Mouse (Mus musculus) hematopoietic stem cell, adult 5-6 weeks (primary cell): Measurements from ENCODE around the gene Sparcl1. TPM values are rescaled to one million over a fixed set of nuclear protein-coding genes. Genes with fewer than 3 reads are reported as not detected.

Experiments
- ATAC-seq, 2 experiments: fragments of 125-278 bp in 1 of 2; replicated peaks in 1 of 2; 2 replicates each; pipeline ENCODE4 v1.8.0; 2016 to 2017; ENCODE audit warnings: inconsistent platforms in 2 of 2, mild to moderate bottlenecking in 2 of 2, moderate number of reproducible peaks in 2 of 2, low read depth in 1 of 2, moderate TSS enrichment in 1 of 2; ENCODE audit not compliant: low FRiP score in 2 of 2, poor library complexity in 2 of 2, severe bottlenecking in 2 of 2, insufficient read depth in 1 of 2, low TSS enrichment in 1 of 2
- total RNA-seq: library from RNA; stranded (forward); fragments of 172-1452, 232-1000 nt; gene quantifications from 2 replicates; pipeline ENCODE4 v1.2.3, GENCODE M21; 2017

Gene Sparcl1
- total RNA-seq, 1 experiment from 2014 or later, result not detected

DNA sequence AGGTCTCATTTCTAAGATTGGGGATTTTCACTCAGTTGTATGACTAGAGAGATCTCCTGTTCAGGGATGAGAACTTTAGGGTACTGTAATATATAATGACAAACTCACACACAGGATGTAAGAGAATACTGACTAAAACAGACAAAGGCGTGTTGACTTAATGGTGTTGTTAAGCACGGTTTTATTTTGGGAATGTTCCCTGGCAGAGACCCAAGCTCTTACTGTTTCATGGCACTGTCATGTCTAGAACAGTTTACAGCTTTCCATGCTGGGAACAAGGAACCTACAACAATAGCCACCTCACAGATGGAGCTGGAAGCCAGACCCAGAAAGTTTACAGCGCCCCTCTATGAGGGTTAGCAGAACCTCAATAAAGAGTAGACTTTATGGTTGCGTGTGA lies 2.4 kb upstream of the Sparcl1 start:
- no peak for ATAC-seq

- ATAC-seq, result no peak
Measured at GRCm38 (mm10) chr5:104115118-104115517, 1.6 kb upstream of the Sparcl1 start.

DNA sequence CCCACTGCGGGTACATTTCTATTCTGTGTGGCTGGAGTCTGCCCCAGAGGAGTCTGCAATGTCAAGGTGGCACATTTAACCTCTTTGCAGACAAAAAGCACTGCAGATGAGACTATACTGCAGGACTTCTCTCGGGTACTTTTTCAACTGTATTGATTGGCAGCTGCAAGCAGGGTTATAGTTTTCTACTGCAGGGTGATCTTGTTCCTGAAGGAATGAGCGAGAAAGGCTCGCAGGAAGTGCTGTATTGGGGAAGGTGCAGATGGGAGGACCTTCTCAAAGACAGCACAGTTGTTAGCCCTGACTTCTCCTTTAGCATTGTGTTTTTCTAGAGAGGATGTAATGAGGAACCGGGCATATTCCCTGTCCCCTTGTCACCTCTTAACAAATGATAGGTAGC lies 1.0 kb downstream of the Sparcl1 start:
- ATAC-seq, result peak in 1 of 2 experiments; percentile 25; a peak in 1 of 4 replicates

GRCm38 (mm10) chr5:104112016-104112415 lies 1.5 kb downstream of the Sparcl1 start:
- ATAC-seq, result no peak; a peak in 1 of 4 replicates

GRCm38 (mm10) chr5:104110171-104110920 lies 3.2 kb downstream of the Sparcl1 start:
- no peak for ATAC-seq

GRCm38 (mm10) chr5:104109516-104109915 lies 4.0 kb downstream of the Sparcl1 start:
- ATAC-seq, result no peak

GRCm38 (mm10) chr5:104108879-104109369 lies 4.6 kb downstream of the Sparcl1 start:
- peak in 1 of 2 experiments; percentile 62; a peak in 1 of 4 replicates for ATAC-seq

GRCm38 (mm10) chr5:104108127-104108875 lies 5.2 kb downstream of the Sparcl1 start:
- ATAC-seq, result no peak

DNA sequence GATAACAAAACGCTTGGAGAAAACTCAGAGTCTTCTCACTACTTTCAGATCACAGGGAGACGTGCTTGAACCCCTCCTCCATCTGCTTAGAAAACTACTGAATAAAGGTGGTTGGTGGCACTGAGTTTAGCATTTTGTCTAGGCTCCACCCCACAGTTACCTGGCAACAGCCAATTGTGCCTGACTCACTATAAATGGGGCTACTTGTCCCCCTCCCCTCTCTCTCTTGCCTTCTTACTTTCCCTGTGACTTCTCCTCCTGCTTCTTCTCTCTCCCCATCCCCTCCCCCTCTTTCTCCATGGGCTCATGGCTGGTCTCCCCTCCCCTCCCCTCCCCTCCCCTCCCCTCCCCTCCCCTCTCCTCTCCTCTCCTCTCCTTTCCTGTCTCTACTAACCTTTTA lies 9.4 kb downstream of the Sparcl1 start:
- no peak for ATAC-seq

DNA sequence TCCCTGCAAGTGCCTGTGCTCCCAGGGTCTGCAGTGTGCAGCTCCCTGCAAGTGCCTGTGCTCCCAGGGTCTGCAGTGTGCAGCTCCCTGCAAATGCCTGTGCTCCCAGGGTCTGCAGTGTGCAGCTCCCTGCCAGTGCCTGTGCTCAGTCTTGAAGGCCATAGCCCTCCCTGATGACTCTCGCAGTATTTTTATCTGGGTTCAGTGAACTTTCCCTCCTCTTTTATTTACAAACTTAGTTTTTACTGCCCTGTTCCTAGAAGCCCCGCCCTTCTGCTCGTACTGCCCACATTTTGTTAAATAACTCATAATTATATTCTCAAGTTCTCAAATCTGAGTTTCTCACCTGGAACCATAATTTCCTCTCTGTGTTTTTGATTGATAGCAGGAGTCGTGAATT lies 10.4 kb downstream of the Sparcl1 start:
- no peak for ATAC-seq

DNA sequence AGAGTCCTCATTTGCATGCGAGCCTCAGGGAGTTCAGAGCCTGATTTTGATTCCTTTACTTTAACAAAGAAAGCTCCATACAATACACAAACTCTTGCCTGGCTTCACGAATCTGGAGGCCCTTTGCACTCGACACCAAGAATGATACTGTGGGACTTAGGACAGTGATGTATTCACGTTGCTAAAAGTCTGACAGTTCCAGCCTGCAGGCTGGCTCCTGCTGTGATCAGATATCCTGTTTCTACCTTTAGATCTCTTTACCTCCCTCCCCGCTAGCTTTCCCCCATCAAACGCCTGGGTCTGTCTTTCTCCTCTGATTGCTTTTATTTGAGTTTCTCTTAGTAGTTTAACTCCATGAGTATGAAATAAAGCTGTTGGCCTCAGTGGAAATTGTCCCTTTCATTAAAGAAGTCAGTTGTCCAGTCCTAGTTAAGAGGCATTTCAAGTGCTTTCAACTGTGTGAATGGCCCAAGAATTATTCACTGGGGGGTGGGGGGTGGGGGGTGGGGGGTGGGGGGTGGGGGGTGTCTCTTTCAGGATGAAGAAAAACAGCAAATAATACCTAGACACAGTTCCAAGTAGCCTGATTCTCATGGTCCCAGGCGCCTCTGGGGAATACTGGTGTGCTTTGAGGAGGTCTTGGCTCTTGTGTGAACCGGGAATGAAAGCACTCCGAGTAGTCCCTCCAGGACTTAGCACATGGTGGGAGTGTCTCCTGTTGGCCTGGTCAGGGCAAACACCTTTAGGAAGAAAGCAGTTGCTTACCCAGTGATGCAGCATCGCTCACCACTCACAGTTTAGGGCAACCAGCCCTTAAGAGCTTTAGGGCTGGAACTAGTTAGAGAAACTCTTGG lies 11.6 kb downstream of the Sparcl1 start:
- no peak for ATAC-seq

DNA sequence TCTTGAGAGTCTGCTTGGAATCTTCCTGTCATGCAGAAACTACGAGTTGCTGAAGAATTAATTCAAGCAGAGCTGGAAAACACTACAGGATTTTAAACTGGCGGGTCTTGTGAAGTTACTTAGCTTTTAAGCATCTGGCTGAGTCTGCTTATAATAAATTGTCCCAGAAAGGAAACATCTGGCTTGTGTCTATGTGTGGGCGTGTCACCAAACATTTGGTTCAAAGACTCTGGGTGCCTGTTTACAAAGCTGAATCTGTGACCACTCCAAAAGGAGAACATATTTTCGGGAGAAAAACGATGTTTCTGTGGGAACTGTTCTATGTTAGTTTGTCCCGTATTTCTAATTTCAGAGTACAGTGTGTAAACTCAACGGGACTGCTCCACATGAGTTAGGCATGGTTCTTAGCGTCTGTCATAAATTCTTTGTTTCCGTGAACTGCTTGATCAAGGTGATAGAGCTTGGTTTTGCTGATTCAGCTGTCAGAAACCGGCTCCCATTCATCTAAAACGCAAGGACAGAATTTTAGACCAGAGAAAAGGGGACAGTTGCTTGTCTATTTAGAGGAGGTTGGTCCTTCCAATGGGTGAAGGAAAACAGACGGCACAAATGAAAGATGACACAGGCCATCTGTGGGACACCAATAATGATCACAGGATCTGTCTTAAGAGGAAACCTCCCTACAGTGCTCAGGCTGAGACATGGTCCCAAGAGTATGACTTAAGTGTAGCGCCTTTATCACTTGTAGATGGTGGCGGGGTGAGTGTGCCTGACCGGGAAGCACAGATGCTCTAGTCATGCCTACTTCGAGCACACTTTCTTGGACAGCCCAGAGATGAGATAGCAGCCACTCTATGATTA lies 17.2 kb downstream of the Sparcl1 start:
- ATAC-seq, result no peak

DNA sequence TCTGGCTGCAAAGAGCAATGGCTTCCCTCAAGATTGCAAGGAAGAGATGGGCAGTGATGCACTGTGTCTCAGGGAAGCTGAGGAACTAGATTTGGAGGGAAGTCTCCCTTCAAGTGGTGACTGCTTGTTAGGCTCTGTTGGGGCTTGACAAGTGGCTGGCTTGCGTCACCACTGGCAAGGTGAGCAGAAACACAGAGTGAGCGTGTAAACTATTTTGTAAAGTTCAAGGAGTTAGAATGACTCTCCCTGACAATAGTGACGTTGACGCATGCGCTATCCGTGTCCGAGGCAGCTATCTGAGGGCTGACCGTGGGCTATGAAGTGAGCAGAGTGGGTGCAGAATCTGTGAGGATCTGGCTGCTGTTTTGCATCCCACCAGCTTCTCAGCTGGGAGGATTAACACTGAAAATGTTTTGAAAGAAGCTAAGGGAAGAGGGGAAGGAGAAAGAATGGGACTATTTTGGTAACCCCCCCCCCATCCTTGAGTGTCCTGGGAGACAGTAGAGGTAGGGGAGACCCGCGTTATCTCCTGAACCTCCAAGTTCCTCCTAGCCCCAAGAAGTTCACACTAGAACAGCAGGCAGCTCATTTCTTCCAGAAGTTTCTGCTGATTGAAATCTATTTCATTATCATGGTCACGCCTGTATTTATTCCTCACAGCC lies 18.0 kb downstream of the Sparcl1 start:
- ATAC-seq, result no peak

DNA sequence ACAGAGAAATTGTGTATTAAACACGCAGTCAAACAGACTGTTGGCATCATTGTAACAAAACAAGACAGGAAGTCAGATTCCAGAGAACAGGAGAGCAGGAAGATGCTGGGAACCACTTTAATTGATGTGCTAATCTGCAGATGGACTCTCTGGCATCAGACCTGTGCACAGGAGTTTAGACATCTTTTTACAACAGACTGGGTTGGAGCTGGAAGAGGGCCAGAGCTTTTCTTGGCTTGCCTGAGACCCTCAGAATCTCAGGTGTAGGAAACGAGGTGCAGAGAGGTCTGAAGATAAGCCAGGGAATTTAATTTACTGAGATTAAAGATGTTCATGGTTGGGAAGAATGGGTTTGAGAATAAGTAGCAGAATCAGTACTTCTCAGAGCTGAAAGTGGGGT lies 23.8 kb downstream of the Sparcl1 start:
- ATAC-seq, result no peak

DNA sequence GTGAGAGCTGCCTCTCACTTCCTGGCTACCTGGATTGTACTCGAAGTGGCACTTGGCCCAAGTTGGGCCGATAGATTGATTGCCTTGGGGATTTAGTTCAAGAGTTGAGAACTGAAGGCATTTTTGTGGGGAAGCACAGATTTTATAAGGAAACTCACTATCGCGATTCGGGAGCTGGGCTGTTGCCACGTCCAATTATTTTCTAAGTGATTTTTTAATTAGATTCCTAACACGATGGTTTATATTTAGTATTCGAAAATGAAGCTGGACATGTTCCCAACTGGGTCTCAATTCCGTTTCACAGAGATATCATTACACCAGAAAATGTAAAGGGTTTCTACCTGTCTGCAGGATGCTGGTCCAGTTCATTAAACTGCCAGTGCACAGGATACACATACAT lies 28.2 kb downstream of the Sparcl1 start:
- no peak for ATAC-seq

DNA sequence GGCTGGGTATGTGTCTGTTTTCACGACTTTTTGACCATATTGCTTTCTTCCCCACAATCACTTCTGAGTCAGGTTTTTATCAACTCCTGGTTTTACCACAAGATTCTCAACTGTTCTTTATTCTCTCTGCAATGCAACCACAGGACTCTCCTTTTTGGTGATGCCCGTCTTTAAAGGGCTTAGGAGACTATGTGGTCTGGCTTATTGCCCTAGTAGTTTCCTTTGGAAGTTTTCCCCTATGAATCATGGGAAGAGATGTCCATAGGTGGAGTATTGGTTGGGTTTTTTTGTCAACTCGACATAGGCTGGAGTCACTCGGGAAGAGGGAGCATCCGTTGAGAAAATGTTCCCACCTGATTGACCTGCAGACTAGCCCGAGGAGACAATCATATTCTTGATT lies 32.8 kb downstream of the Sparcl1 start:
- no peak for ATAC-seq
